In the genomic region with DNA sequence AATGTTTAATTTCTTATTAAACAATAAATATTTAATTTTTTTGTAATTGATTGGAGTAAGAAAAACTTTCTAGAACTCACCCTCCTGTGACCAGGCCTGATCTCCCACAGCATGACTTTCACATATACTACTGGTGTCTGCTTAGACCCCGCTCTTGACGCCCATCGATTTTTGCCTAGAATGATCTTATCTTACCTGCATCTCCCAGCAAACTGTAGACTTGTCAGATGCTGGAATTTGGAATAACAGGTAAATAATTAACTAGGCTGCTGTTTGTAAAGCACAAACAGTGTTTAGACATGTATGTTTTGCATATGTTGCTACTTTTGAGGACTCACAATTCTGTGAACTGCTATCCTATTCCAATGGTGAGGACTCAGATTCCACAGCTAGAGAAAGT, we compare ENCODE assay signal across 28 mouse cellular contexts. TPM values are rescaled to one million over a fixed set of nuclear protein-coding genes. Genes with fewer than 3 reads are reported as not detected.
DNase-seq lines count a peak whose midpoint lies in the region; ATAC-seq and TF ChIP-seq lines count a peak whose summit lies in the region.
"Had no signal": no experiment of that assay in that cellular context is flagged by ENCODE, and none has a peak within 500 bp of the region (broad histone marks: within the 10 kb centered on the region; RNA-seq: fewer than 3 reads in every experiment).

No protein-coding gene starts in this region.

- H3K4me1 ChIP-seq in midbrain, embryonic 11.5 days (ENCODE audit: control insufficient read depth, insufficient read depth, low read length): no peaks in the 10 kb centered on the region
- H3K4me1 ChIP-seq in midbrain, embryonic 10.5 days: no peaks in the 10 kb centered on the region
- peaks cover 0 to 2% of the 10 kb centered on the region in 2 experiments; a peak in 2 of 4 replicates for H3K4me1 ChIP-seq in liver, embryonic 14.5 days (replicated peaks; ENCODE audit: control insufficient read depth in 2 of 2, insufficient read depth in 2 of 2, low read length in 1 of 2)
- H3K4me1 ChIP-seq in liver, postnatal 0 days (ENCODE audit: insufficient read depth): 0 out of 2 replicates have a peak, but pooled peaks cover 11% of the 10 kb centered on the region
- H3K4me1 ChIP-seq in embryonic facial prominence, embryonic 10.5 days: no peaks in the 10 kb centered on the region
- H3K4me1 ChIP-seq: forebrain, embryonic 10.5 days; forebrain, embryonic 13.5 days; hindbrain, embryonic 12.5 days; hindbrain, embryonic 15.5 days had no signal

- DNase-seq in heart, adult 11 months: peak; percentile 23
- no peak for DNase-seq in heart, postnatal 10 days
- peak; percentile 6 for DNase-seq in midbrain, embryonic 11.5 days (ENCODE audit: low spot score, missing footprints)
- no peak for DNase-seq in midbrain, embryonic 10.5 days (ENCODE audit: low spot score)
- DNase-seq in liver, embryonic 14.5 days (ENCODE audit: low read depth in 3 of 3, low spot score in 3 of 3): peak in 2 of 3 experiments; percentile 4 to 10
- no peak for DNase-seq in liver, postnatal 0 days
- DNase-seq in embryonic facial prominence, embryonic 10.5 days (ENCODE audit: low spot score): no peak
- DNase-seq in yolk sac, embryonic 10.5 days (ENCODE audit: low spot score): no peak
- DNase-seq: adrenal gland, adult 2 months; adrenal gland, postnatal 25 days; B cell, adult 2 months; cerebellum, adult 11-12 months; cerebellum, adult 8-10 months; cerebellum, postnatal 10 days; cerebellum, postnatal 36 days; embryo, embryonic 11 days; gastrocnemius, postnatal 25 days; heart, postnatal 14 days had no signal

- H3K9me3 ChIP-seq in midbrain, embryonic 11.5 days (ENCODE audit: control insufficient read depth, low read length): no peaks in the 10 kb centered on the region
- no peaks in the 10 kb centered on the region for H3K9me3 ChIP-seq in midbrain, embryonic 10.5 days (replicated peaks)
- no peaks in the 10 kb centered on the region for H3K9me3 ChIP-seq in liver, embryonic 14.5 days (ENCODE audit: control insufficient read depth, low read length)
- H3K9me3 ChIP-seq in liver, postnatal 0 days (ENCODE audit: low read length): no peaks in the 10 kb centered on the region
- no peaks in the 10 kb centered on the region for H3K9me3 ChIP-seq in embryonic facial prominence, embryonic 10.5 days
- H3K9me3 ChIP-seq: forebrain, embryonic 10.5 days; forebrain, embryonic 13.5 days; G1E; heart, embryonic 12.5 days; heart, embryonic 15.5 days; hindbrain, embryonic 12.5 days; hindbrain, embryonic 15.5 days had no signal

- no peak for TF ChIP-seq EP300 in liver, embryonic 14.5 days (IDR thresholded peaks at IDR 0.05; ENCODE audit: low read depth)
- TF ChIP-seq EP300 in liver, postnatal 0 days (IDR thresholded peaks at IDR 0.05; ENCODE audit: low read depth): no peak

- H3K4me3 ChIP-seq in midbrain, embryonic 11.5 days (ENCODE audit: low read depth, low read length): no peak overlapping the region
- no peak overlapping the region for H3K4me3 ChIP-seq in midbrain, embryonic 10.5 days
- H3K4me3 ChIP-seq in liver, embryonic 14.5 days (ENCODE audit: insufficient read depth in 1 of 2, low read depth in 2 of 2, low read length in 2 of 2): no peak overlapping the region
- H3K4me3 ChIP-seq in liver, postnatal 0 days (ENCODE audit: low read depth, low read length): no peak overlapping the region
- no peak overlapping the region for H3K4me3 ChIP-seq in embryonic facial prominence, embryonic 10.5 days
- H3K4me3 ChIP-seq: forebrain, embryonic 10.5 days; forebrain, embryonic 13.5 days; heart, embryonic 12.5 days; heart, embryonic 15.5 days; hindbrain, embryonic 12.5 days; hindbrain, embryonic 15.5 days had no signal

- H3K9ac ChIP-seq in midbrain, embryonic 11.5 days (ENCODE audit: low read length): no peak overlapping the region
- no peak overlapping the region for H3K9ac ChIP-seq in liver, embryonic 14.5 days (replicated peaks)
- no peak overlapping the region for H3K9ac ChIP-seq in liver, postnatal 0 days (replicated peaks)
- H3K9ac ChIP-seq: forebrain, embryonic 13.5 days; heart, embryonic 12.5 days; heart, embryonic 15.5 days; hindbrain, embryonic 12.5 days; hindbrain, embryonic 15.5 days had no signal

- no peak for ATAC-seq in midbrain, embryonic 11.5 days (ENCODE audit: low FRiP score)
- ATAC-seq in liver, embryonic 14.5 days (ENCODE audit: insufficient read depth): peak; percentile 37; the same call in 1 of the 2 replicates
- peak; percentile 84 for ATAC-seq in liver, postnatal 0 days
- ATAC-seq: forebrain, embryonic 13.5 days; forebrain, embryonic 16.5 days had no signal

- no peaks in the 10 kb centered on the region for H3K27me3 ChIP-seq in midbrain, embryonic 11.5 days (ENCODE audit: control insufficient read depth, insufficient read depth, low read length)
- H3K27me3 ChIP-seq in midbrain, embryonic 10.5 days (ENCODE audit: low read depth, poor library complexity, severe bottlenecking): no peaks in the 10 kb centered on the region
- no peaks in the 10 kb centered on the region for H3K27me3 ChIP-seq in liver, embryonic 14.5 days (ENCODE audit: control insufficient read depth, insufficient read depth, low read length)
- H3K27me3 ChIP-seq in liver, postnatal 0 days (ENCODE audit: insufficient read depth, low read length): no peaks in the 10 kb centered on the region
- no peaks in the 10 kb centered on the region for H3K27me3 ChIP-seq in embryonic facial prominence, embryonic 10.5 days (replicated peaks; ENCODE audit: low read depth, poor library complexity, severe bottlenecking)
- H3K27me3 ChIP-seq: CH12.LX; forebrain, embryonic 13.5 days; heart, embryonic 12.5 days; heart, embryonic 15.5 days; hindbrain, embryonic 12.5 days; hindbrain, embryonic 15.5 days had no signal

- H3K27ac ChIP-seq in midbrain, embryonic 11.5 days (ENCODE audit: low read depth, low read length): no peak overlapping the region
- H3K27ac ChIP-seq in midbrain, embryonic 10.5 days (replicated peaks): no peak overlapping the region
- no peak overlapping the region for H3K27ac ChIP-seq in liver, embryonic 14.5 days
- peak overlapping the region; percentile 80; the same call in 1 of the 2 replicates for H3K27ac ChIP-seq in liver, postnatal 0 days (ENCODE audit: low read depth)
- H3K27ac ChIP-seq in embryonic facial prominence, embryonic 10.5 days (replicated peaks): no peak overlapping the region
- H3K27ac ChIP-seq: forebrain, embryonic 10.5 days; forebrain, embryonic 13.5 days; heart, embryonic 15.5 days; hindbrain, embryonic 12.5 days; hindbrain, embryonic 15.5 days had no signal

- 97% methylated on average over 3 of the region's 3 CpGs for WGBS in midbrain, embryonic 11.5 days
- 94% methylated on average over 3 of the region's 3 CpGs for WGBS in midbrain, embryonic 10.5 days
- WGBS in liver, embryonic 14.5 days (ENCODE audit: insufficient replicate concordance): 71% methylated on average over 3 of the region's 3 CpGs
- WGBS in liver, postnatal 0 days (ENCODE audit: insufficient replicate concordance): 70% methylated on average over 3 of the region's 3 CpGs
- 96% methylated on average over 3 of the region's 3 CpGs for WGBS in embryonic facial prominence, embryonic 10.5 days

- H3K4me2 ChIP-seq in midbrain, embryonic 11.5 days: no peak overlapping the region
- no peak overlapping the region for H3K4me2 ChIP-seq in liver, embryonic 14.5 days (ENCODE audit: low read depth)
- peak overlapping the region; percentile 10; the same call in 1 of the 2 replicates for H3K4me2 ChIP-seq in liver, postnatal 0 days (ENCODE audit: low read depth, low read length)
- H3K4me2 ChIP-seq: forebrain, embryonic 13.5 days; heart, embryonic 12.5 days; heart, embryonic 15.5 days; hindbrain, embryonic 12.5 days; hindbrain, embryonic 15.5 days had no signal

- peaks cover 14% of the 10 kb centered on the region for H3K36me3 ChIP-seq in midbrain, embryonic 11.5 days (ENCODE audit: control insufficient read depth, insufficient read depth, low read length)
- H3K36me3 ChIP-seq in midbrain, embryonic 10.5 days: peaks cover 80% of the 10 kb centered on the region
- H3K36me3 ChIP-seq in liver, embryonic 14.5 days (replicated peaks; ENCODE audit: control insufficient read depth, insufficient read depth, low read depth): no peaks in the 10 kb centered on the region
- no peaks in the 10 kb centered on the region for H3K36me3 ChIP-seq in liver, postnatal 0 days (replicated peaks; ENCODE audit: insufficient read depth, low read length)
- peaks cover 11% of the 10 kb centered on the region for H3K36me3 ChIP-seq in embryonic facial prominence, embryonic 10.5 days (replicated peaks)
- H3K36me3 ChIP-seq: G1E; heart, embryonic 12.5 days; heart, embryonic 15.5 days had no signal

- intact Hi-C loops in heart, postnatal 10 days (cut with DNase I): no loop called here

- TF ChIP-seq CTCF in liver, embryonic 14.5 days (IDR thresholded peaks at IDR 0.05; ENCODE audit: low read depth): no peak
- no peak for TF ChIP-seq CTCF in liver, postnatal 0 days (IDR thresholded peaks at IDR 0.05; ENCODE audit: low read depth)

RNA-seq across cellular contexts. Expression of a gene that starts 28.6 kb away (rescaled TPM):
- total RNA-seq in heart, postnatal 10 days (2021): 10 to 100 TPM; 48.8 to 51.9 TPM
- 41.2 and 45.1 TPM in 2 replicates for polyA plus RNA-seq in midbrain, embryonic 11.5 days (2014; fragmentation: Nextera tagmentation; extraction: Ambion mirVana)
- 35.5 and 37.5 TPM in 2 replicates for polyA plus RNA-seq in midbrain, embryonic 10.5 days (2016; fragmentation: Nextera tagmentation; extraction: Ambion mirVana)
- polyA plus RNA-seq in liver, embryonic 14.5 days (2012; rRNA removed): 7.1 and 11.2 TPM in 2 replicates
- polyA plus RNA-seq in liver, embryonic 14.5 days (2014; fragmentation: Nextera tagmentation; extraction: Ambion mirVana): 15.5 and 18.2 TPM in 2 replicates
- 7.9 and 9.2 TPM in 2 replicates for polyA plus RNA-seq in liver, postnatal 0 days (2015; fragmentation: Nextera tagmentation; extraction: Ambion mirVana)
- polyA plus RNA-seq in embryonic facial prominence, embryonic 10.5 days (2016; fragmentation: Nextera tagmentation; extraction: Ambion mirVana): 38.7 and 40.4 TPM in 2 replicates

RNA-seq across cellular contexts. Expression of a gene that starts 29.2 kb away (rescaled TPM):
- 1,000 to 10,000 TPM; 1,523 to 1,629 TPM for total RNA-seq in heart, postnatal 10 days (2021)
- polyA plus RNA-seq in midbrain, embryonic 11.5 days (2014; fragmentation: Nextera tagmentation; extraction: Ambion mirVana): 778 and 822 TPM in 2 replicates
- polyA plus RNA-seq in midbrain, embryonic 10.5 days (2016; fragmentation: Nextera tagmentation; extraction: Ambion mirVana): 818 and 827 TPM in 2 replicates
- 107 and 155 TPM in 2 replicates for polyA plus RNA-seq in liver, embryonic 14.5 days (2012; rRNA removed)
- 586 and 628 TPM in 2 replicates for polyA plus RNA-seq in liver, embryonic 14.5 days (2014; fragmentation: Nextera tagmentation; extraction: Ambion mirVana)
- 805 and 808 TPM in 2 replicates for polyA plus RNA-seq in liver, postnatal 0 days (2015; fragmentation: Nextera tagmentation; extraction: Ambion mirVana)
- polyA plus RNA-seq in embryonic facial prominence, embryonic 10.5 days (2016; fragmentation: Nextera tagmentation; extraction: Ambion mirVana): 805 and 857 TPM in 2 replicates

RNA-seq across cellular contexts. Expression of a gene that starts 32.3 kb away (rescaled TPM):
- 10 to 100 TPM; 56.7 to 69.4 TPM for total RNA-seq in heart, postnatal 10 days (2021)
- 95.1 and 102 TPM in 2 replicates for polyA plus RNA-seq in midbrain, embryonic 11.5 days (2014; fragmentation: Nextera tagmentation; extraction: Ambion mirVana)
- 53.0 and 67.8 TPM in 2 replicates for polyA plus RNA-seq in midbrain, embryonic 10.5 days (2016; fragmentation: Nextera tagmentation; extraction: Ambion mirVana)
- polyA plus RNA-seq in liver, embryonic 14.5 days (2012; rRNA removed): 0.62 and 0.87 TPM in 2 replicates
- polyA plus RNA-seq in liver, embryonic 14.5 days (2014; fragmentation: Nextera tagmentation; extraction: Ambion mirVana): 1.4 and 1.7 TPM in 2 replicates
- 2.9 and 3.2 TPM in 2 replicates for polyA plus RNA-seq in liver, postnatal 0 days (2015; fragmentation: Nextera tagmentation; extraction: Ambion mirVana)
- polyA plus RNA-seq in embryonic facial prominence, embryonic 10.5 days (2016; fragmentation: Nextera tagmentation; extraction: Ambion mirVana): 9.6 and 14.3 TPM in 2 replicates
- total RNA-seq: granulocyte monocyte progenitor cell, adult 5-6 weeks had no signal
- polyA plus RNA-seq: G1E had no signal

Comparison
In these comparisons a context has a peak if more than half of its experiments do, and no peak if none do; other contexts are left out.
1. DNase-seq: peak in heart, adult 11 months (single experiment), midbrain, embryonic 11.5 days (single experiment) and liver, embryonic 14.5 days (2 of 3); none in heart, postnatal 10 days (0 of 2), midbrain, embryonic 10.5 days (single experiment), liver, postnatal 0 days (single experiment), embryonic facial prominence, embryonic 10.5 days (single experiment) and yolk sac, embryonic 10.5 days (single experiment).